Mouse (Mus musculus): ENCODE results near the gene B3glct.

DNA sequence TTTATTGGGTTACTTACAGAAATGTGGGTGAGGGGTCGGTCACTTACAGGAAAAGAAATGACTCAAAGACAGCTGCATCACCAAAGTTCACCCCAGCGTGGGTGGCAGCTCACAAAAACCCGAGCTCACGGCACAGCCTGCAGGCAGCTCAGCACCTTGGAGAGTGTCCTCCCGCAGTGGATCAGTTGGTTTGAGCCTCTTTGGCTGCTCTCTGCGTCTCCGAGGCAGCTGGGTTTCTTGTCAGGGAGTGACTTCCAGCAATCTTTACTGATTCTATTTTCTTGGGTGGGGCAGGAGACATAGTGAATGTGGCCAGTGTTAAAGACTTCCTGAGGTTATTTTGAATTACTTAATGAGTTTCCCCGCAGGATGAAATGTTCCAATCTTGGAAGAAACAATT, 112.1 kb downstream of the B3glct start:
- no peak for TF ChIP-seq CTCF (IDR thresholded peaks at IDR 0.05; ENCODE audit: low read depth, low read length)
- no peak for TF ChIP-seq POLR2A (IDR thresholded peaks at IDR 0.05; ENCODE audit: extremely low read depth, insufficient read depth, low read length)
